Mouse (Mus musculus): ENCODE results near the gene St8sia6.

DNA sequence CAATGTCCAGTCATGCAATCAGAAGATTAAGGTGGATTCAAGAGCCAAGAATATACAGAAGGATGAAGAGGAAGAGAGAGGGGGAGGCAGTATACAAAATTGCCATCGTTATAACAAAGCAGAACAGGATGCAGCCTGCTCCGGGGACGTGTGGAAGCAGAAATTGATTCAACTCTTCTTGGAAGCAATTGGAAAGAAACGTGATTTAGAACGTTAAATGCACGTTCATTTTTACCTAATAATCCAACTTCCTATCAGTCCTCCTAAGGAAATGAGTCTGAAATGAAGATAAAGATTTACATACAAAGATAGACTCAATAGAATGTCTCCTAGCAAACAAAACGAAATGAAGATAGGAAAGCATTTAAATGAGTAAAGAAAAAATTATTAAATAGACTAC, 2.3 kb downstream of the St8sia6 start:
- no peak for TF ChIP-seq CTCF (IDR thresholded peaks at IDR 0.05)
- TF ChIP-seq POLR2A (IDR thresholded peaks at IDR 0.05; ENCODE audit: insufficient read depth, low read depth, low read length) = no peak
